Mouse (Mus musculus) limb, embryonic 11.5 days (tissue): ENCODE measurements around the gene Plrg1. TPM values are rescaled to one million over a fixed set of nuclear protein-coding genes. Genes with fewer than 3 reads are reported as not detected.

Experiments
- polyA plus RNA-seq: library from polyadenylated mRNA; unstranded; fragments of >200 nt; fragmentation: Nextera tagmentation; extraction: Ambion mirVana; gene quantifications from 2 replicates; pipeline ENCODE4 v1.2.1, GENCODE M21; 2014

The Plrg1 gene
- polyA plus RNA-seq, 1 experiment from 2014 or later = 140 TPM

Other genes with a start within 250 kb of the Plrg1 start
- 2.4 and 2.5 TPM in 2 replicates for gene Rbm46, start 179.0 kb upstream of the Plrg1 start, polyA plus RNA-seq
- gene Lrat, start 151.5 kb upstream of the Plrg1 start, polyA plus RNA-seq = not detected in 2 replicates
- gene Fgg, start 47.8 kb upstream of the Plrg1 start, polyA plus RNA-seq = 0.11 TPM in 2 replicates
- not detected in 2 replicates for gene Fga, start 29.4 kb upstream of the Plrg1 start, polyA plus RNA-seq
- gene Fgb, start 5.7 kb upstream of the Plrg1 start, polyA plus RNA-seq = 0.11 and 0.20 TPM in 2 replicates
- gene Dchs2, start 72.4 kb downstream of the Plrg1 start, polyA plus RNA-seq = 0.17 and 0.31 TPM in 2 replicates